Comparison of ENCODE assay signal across 26 mouse cellular contexts in the genomic region with DNA sequence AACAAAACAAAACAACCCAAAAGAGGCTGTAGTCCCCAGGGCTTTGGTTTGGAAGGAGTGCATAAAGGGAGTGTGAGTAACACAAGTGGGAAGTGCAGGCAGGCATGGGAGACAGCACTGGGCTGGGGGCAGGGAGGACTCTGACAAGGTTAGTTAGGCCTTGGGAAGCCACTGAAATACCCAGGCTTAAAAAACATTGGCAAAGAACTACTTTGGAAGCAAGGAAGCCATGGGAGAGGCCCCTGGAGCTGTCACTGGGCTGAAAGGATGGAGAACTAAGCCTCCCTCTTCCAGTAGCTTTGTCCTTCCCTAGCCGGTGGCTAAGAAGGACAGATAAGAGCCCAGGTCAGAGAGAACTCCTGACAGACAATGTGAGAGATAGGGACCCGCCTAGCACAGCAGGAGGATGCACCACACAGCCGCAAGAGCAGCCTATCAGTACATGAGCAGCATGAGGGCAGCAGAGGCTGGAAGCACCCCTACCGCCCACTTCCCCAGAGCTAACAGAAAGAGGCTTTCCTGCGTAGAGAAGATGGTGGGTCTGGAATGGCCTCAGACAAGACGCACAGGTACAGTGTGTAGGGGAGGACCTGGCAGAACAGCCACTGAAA. TPM values are rescaled to one million over a fixed set of nuclear protein-coding genes. Genes with fewer than 3 reads are reported as not detected.
DNase-seq lines count a peak whose midpoint lies in the region; ATAC-seq and TF ChIP-seq lines count a peak whose summit lies in the region.
"Had no signal": no experiment of that assay in that cellular context is flagged by ENCODE, and none has a peak within 500 bp of the region (broad histone marks: within the 10 kb centered on the region; RNA-seq: fewer than 3 reads in every experiment).

No protein-coding gene starts in this region.

- no peaks in the 10 kb centered on the region for H3K27me3 ChIP-seq in liver, postnatal 0 days (ENCODE audit: insufficient read depth, low read length)
- H3K27me3 ChIP-seq: CH12.LX; embryonic facial prominence, embryonic 12.5 days; heart, embryonic 15.5 days; kidney, embryonic 15.5 days; midbrain, embryonic 13.5 days; Patski had no signal

- H3K27ac ChIP-seq in liver, postnatal 0 days (ENCODE audit: low read depth) = no peak overlapping the region
- H3K27ac ChIP-seq: embryonic facial prominence, embryonic 12.5 days; forebrain, embryonic 10.5 days; heart, embryonic 15.5 days; kidney, embryonic 15.5 days; midbrain, embryonic 13.5 days had no signal

- WGBS in liver, postnatal 0 days (ENCODE audit: insufficient replicate concordance) = 46% methylated on average over 6 of the region's 6 CpGs

- 0 out of 2 replicates have a peak, but pooled peaks have one; percentile 20 for ATAC-seq in erythroblast, adult 5-6 weeks (replicated peaks; ENCODE audit: low FRiP score, poor library complexity, severe bottlenecking)
- peak; percentile 73 for ATAC-seq in liver, postnatal 0 days
- no peak for ATAC-seq in cerebellum, adult (ENCODE audit: insufficient number of reproducible peaks, low FRiP score, low TSS enrichment)
- ATAC-seq: midbrain, embryonic 13.5 days; Patski had no signal

- intact Hi-C loops in gastrocnemius, postnatal 14 days (cut with DNase I; ENCODE audit: low total_unique reads) = no loop called here

- H3K4me2 ChIP-seq in liver, postnatal 0 days (ENCODE audit: low read depth, low read length) = no peak overlapping the region
- H3K4me2 ChIP-seq: embryonic facial prominence, embryonic 12.5 days; heart, embryonic 15.5 days; kidney, embryonic 15.5 days; midbrain, embryonic 13.5 days had no signal

- H3K9ac ChIP-seq in liver, postnatal 0 days (replicated peaks) = no peak overlapping the region
- H3K9ac ChIP-seq: embryonic facial prominence, embryonic 12.5 days; heart, embryonic 15.5 days; kidney, embryonic 15.5 days; midbrain, embryonic 13.5 days had no signal

- no peak overlapping the region for H3K4me3 ChIP-seq in liver, postnatal 0 days (ENCODE audit: low read depth, low read length)
- H3K4me3 ChIP-seq: embryonic facial prominence, embryonic 12.5 days; forebrain, embryonic 10.5 days; heart, embryonic 15.5 days; kidney, embryonic 15.5 days; midbrain, embryonic 13.5 days had no signal

- H3K9me3 ChIP-seq in liver, postnatal 0 days (ENCODE audit: low read length) = no peaks in the 10 kb centered on the region
- H3K9me3 ChIP-seq: embryonic facial prominence, embryonic 12.5 days; forebrain, embryonic 10.5 days; heart, embryonic 15.5 days; kidney, embryonic 15.5 days; midbrain, embryonic 13.5 days had no signal

- peaks cover 48% of the 10 kb centered on the region for H3K36me3 ChIP-seq in liver, postnatal 0 days (replicated peaks; ENCODE audit: insufficient read depth, low read length)

- H3K4me1 ChIP-seq in liver, postnatal 0 days (ENCODE audit: insufficient read depth) = no peaks in the 10 kb centered on the region

- no peak for TF ChIP-seq CTCF in liver, postnatal 0 days (IDR thresholded peaks at IDR 0.05; ENCODE audit: low read depth)

- no peak for TF ChIP-seq EP300 in liver, postnatal 0 days (IDR thresholded peaks at IDR 0.05; ENCODE audit: low read depth)

- peak; percentile 26 for DNase-seq in NIH3T3 (ENCODE audit: low read depth)
- DNase-seq in adrenal gland, adult 8-10 months = peak; percentile 62
- DNase-seq in liver, postnatal 0 days = no peak
- no peak for DNase-seq in natural killer cell, adult 2 months (ENCODE audit: low spot score in 2 of 2)
- DNase-seq in gastrocnemius, postnatal 14 days = no peak
- DNase-seq: cerebellum, adult 11 months; cerebellum, postnatal 36 days; lung, postnatal 36 days had no signal

RNA-seq across cellular contexts. Expression of gene Ndufa10, which starts 32.1 kb away (rescaled TPM):
- total RNA-seq in adrenal gland, adult 8-10 months (2022) = 100 to 1,000 TPM; 209 to 284 (median 255) TPM
- 47.2 and 55.0 TPM in 2 replicates for total RNA-seq in erythroblast, adult 5-6 weeks (2015; ENCODE audit: low replicate concordance)
- total RNA-seq in erythroblast, adult 5-6 weeks (2017; ENCODE audit: low replicate concordance) = 14.1 and 42.1 TPM in 2 replicates
- 204 and 210 TPM in 2 replicates for polyA plus RNA-seq in liver, postnatal 0 days (2015; fragmentation: Nextera tagmentation; extraction: Ambion mirVana)
- total RNA-seq in gastrocnemius, postnatal 14 days (2021) = 100 to 1,000 TPM; 413 to 473 TPM

RNA-seq across cellular contexts. Expression of gene Olfr1416, which starts 43.4 kb away (rescaled TPM):
- not detected for total RNA-seq in adrenal gland, adult 8-10 months (2022)
- not detected in 2 replicates for total RNA-seq in erythroblast, adult 5-6 weeks (2015; ENCODE audit: low replicate concordance)
- total RNA-seq in erythroblast, adult 5-6 weeks (2017; ENCODE audit: low replicate concordance) = not detected in 2 replicates
- polyA plus RNA-seq in liver, postnatal 0 days (2015; fragmentation: Nextera tagmentation; extraction: Ambion mirVana) = not detected in 2 replicates
- total RNA-seq in gastrocnemius, postnatal 14 days (2021) = not detected
- total RNA-seq: adrenal gland, adult 18-20 months; CH12.LX; gastrocnemius, postnatal 4 days; layer of hippocampus, adult 8-10 months; left cerebral cortex, adult 8-10 months had no signal
- polyA plus RNA-seq: embryonic facial prominence, embryonic 12.5 days; forebrain, embryonic 10.5 days; heart, embryonic 15.5 days; hindbrain, embryonic 11.5 days; intestine, embryonic 14.5 days; kidney, embryonic 15.5 days; limb, embryonic 14.5 days; midbrain, embryonic 13.5 days; Patski; spleen, adult 2 months; stomach, embryonic 16.5 days had no signal

RNA-seq across cellular contexts. Expression of gene Olfr1415, which starts 54.3 kb away (rescaled TPM):
- total RNA-seq in adrenal gland, adult 8-10 months (2022) = under 1 TPM in 1 of 4 experiments, not detected in 3; 0.12 TPM
- not detected in 2 replicates for total RNA-seq in erythroblast, adult 5-6 weeks (2015; ENCODE audit: low replicate concordance)
- not detected in 2 replicates for total RNA-seq in erythroblast, adult 5-6 weeks (2017; ENCODE audit: low replicate concordance)
- polyA plus RNA-seq in liver, postnatal 0 days (2015; fragmentation: Nextera tagmentation; extraction: Ambion mirVana) = not detected in 2 replicates
- not detected for total RNA-seq in gastrocnemius, postnatal 14 days (2021)
- total RNA-seq: adrenal gland, adult 18-20 months; CH12.LX; gastrocnemius, postnatal 4 days; layer of hippocampus, adult 8-10 months; left cerebral cortex, adult 8-10 months had no signal
- polyA plus RNA-seq: embryonic facial prominence, embryonic 12.5 days; forebrain, embryonic 10.5 days; heart, embryonic 15.5 days; hindbrain, embryonic 11.5 days; intestine, embryonic 14.5 days; kidney, embryonic 15.5 days; limb, embryonic 14.5 days; midbrain, embryonic 13.5 days; Patski; spleen, adult 2 months; stomach, embryonic 16.5 days had no signal

Comparison
In these comparisons a context has a peak if more than half of its experiments do, and no peak if none do; other contexts are left out.
1. DNase-seq: peak in NIH3T3 (single experiment) and adrenal gland, adult 8-10 months (single experiment); none in liver, postnatal 0 days (single experiment), natural killer cell, adult 2 months (0 of 2) and gastrocnemius, postnatal 14 days (single experiment).